Mouse (Mus musculus): ENCODE data around the gene Ryr3. TPM values are rescaled to one million over a fixed set of nuclear protein-coding genes. Genes with fewer than 3 reads are reported as not detected.

Gene Ryr3
- polyA plus RNA-seq, 1 experiment from 2014 or later, result 3.6 TPM

DNA sequence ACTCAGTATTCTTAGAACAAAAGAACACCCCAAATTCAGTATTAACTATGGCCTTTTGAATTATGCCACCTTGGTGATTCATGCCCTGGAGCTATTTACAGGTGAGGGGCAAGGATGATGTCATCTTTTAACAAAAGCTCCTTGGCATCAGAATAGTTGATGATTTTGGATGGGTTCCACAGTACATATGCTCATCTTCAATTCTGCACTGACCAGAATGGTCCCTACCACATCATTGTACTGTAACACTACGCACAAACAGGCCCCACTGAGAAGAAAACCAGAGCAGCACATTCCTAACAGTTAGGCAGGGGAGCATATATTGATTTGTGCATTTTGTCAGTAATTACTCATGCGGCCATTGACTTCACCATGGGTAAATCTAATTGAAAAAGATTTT is 335.1 kb downstream of the Ryr3 start:
- Histone ChIP-seq H3K9me3 (no peaks in the 10 kb centered on the region), H3K27ac (no peak overlapping the region), H3K4me3 (replicated peaks) (no peak overlapping the region), H3K4me2 (no peak overlapping the region), H3K4me1 (no peaks in the 10 kb centered on the region), H3K9ac (no peak overlapping the region), H3K27me3 (replicated peaks) (no peaks in the 10 kb centered on the region), H3K36me3 (no peaks in the 10 kb centered on the region)
- ATAC-seq (ENCODE audit: insufficient read depth, low FRiP score, low read depth), result no peak
- 66% methylated on average over 2 of the region's 2 CpGs for WGBS

GRCm38 (mm10) chr2:112881376-112881775 is 335.5 kb downstream of the Ryr3 start:
- Histone ChIP-seq H3K4me3 (replicated peaks) (no peak overlapping the region), H3K27ac (no peak overlapping the region), H3K4me2 (no peak overlapping the region), H3K27me3 (replicated peaks) (no peaks in the 10 kb centered on the region), H3K4me1 (no peaks in the 10 kb centered on the region), H3K9me3 (no peaks in the 10 kb centered on the region), H3K9ac (no peak overlapping the region), H3K36me3 (no peaks in the 10 kb centered on the region)
- whole genome bisulfite sequencing, result 58% methylated on average over 1 of the region's 1 CpGs
- no peak for ATAC-seq (ENCODE audit: insufficient read depth, low FRiP score, low read depth)

GRCm38 (mm10) chr2:112877404-112877803 is 339.5 kb downstream of the Ryr3 start:
- no peaks in the 10 kb centered on the region for H3K36me3 ChIP-seq
- no peak overlapping the region for H3K4me3 ChIP-seq (replicated peaks)
- H3K4me2 ChIP-seq, result no peak overlapping the region
- H3K27me3 ChIP-seq (replicated peaks), result no peaks in the 10 kb centered on the region
- no peaks in the 10 kb centered on the region for H3K9me3 ChIP-seq
- WGBS, result 75% methylated on average over 3 of the region's 3 CpGs
- no peaks in the 10 kb centered on the region for H3K4me1 ChIP-seq
- ATAC-seq (ENCODE audit: insufficient read depth, low FRiP score, low read depth), result no peak
- no peak overlapping the region for H3K27ac ChIP-seq
- no peak overlapping the region for H3K9ac ChIP-seq

- Histone ChIP-seq H3K27ac (no peak overlapping the region), H3K36me3 (no peaks in the 10 kb centered on the region), H3K4me3 (replicated peaks) (no peak overlapping the region), H3K27me3 (replicated peaks) (no peaks in the 10 kb centered on the region), H3K9me3 (no peaks in the 10 kb centered on the region), H3K4me1 (no peaks in the 10 kb centered on the region), H3K4me2 (no peak overlapping the region), H3K9ac (no peak overlapping the region)
- WGBS, result 87% methylated on average over 2 of the region's 2 CpGs
- no peak for ATAC-seq (ENCODE audit: insufficient read depth, low FRiP score, low read depth)
Measured at GRCm38 (mm10) chr2:112866043-112866551, 350.8 kb downstream of the Ryr3 start.

- ATAC-seq (ENCODE audit: insufficient read depth, low FRiP score, low read depth), result no peak
- Histone ChIP-seq H3K4me3 (replicated peaks) (no peak overlapping the region), H3K9me3 (no peaks in the 10 kb centered on the region), H3K4me2 (no peak overlapping the region), H3K27ac (no peak overlapping the region), H3K36me3 (no peaks in the 10 kb centered on the region), H3K4me1 (no peaks in the 10 kb centered on the region), H3K9ac (no peak overlapping the region), H3K27me3 (replicated peaks) (no peaks in the 10 kb centered on the region)
- WGBS, result 91% methylated on average over 4 of the region's 4 CpGs
Measured at GRCm38 (mm10) chr2:112861792-112862191, 355.1 kb downstream of the Ryr3 start.

- H3K36me3 ChIP-seq, result no peaks in the 10 kb centered on the region
- 63% methylated on average over 4 of the region's 4 CpGs for WGBS
- no peaks in the 10 kb centered on the region for H3K4me1 ChIP-seq
- no peak overlapping the region for H3K4me2 ChIP-seq
- no peak for ATAC-seq (ENCODE audit: insufficient read depth, low FRiP score, low read depth)
- no peak overlapping the region for H3K4me3 ChIP-seq (replicated peaks)
- no peak overlapping the region for H3K27ac ChIP-seq
- H3K9me3 ChIP-seq, result no peaks in the 10 kb centered on the region
- H3K27me3 ChIP-seq (replicated peaks), result no peaks in the 10 kb centered on the region
- no peak overlapping the region for H3K9ac ChIP-seq
Measured at GRCm38 (mm10) chr2:112845583-112846512, 371.0 kb downstream of the Ryr3 start.

DNA sequence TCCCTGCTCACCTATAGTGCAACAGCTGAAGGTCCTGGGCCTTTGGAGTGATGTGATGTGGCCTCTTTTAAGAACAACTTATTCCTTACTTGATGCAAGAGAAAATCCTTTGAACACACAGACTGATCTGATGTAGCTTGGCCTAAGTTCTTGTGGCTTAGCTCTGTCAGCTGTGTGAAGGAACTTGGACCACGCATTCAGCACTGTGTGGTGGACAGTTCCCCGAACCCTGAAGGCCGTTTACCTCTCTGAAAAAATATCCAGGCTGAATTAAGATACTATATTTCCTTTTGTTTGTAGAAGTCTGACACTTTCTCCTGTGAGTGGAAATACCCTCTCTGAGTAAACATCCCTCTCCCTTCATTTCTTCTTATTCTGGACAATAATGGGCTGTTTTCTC is 374.0 kb downstream of the Ryr3 start:
- no peak overlapping the region for H3K27ac ChIP-seq
- ATAC-seq (ENCODE audit: insufficient read depth, low FRiP score, low read depth), result no peak
- no peaks in the 10 kb centered on the region for H3K27me3 ChIP-seq (replicated peaks)
- no peak overlapping the region for H3K4me3 ChIP-seq (replicated peaks)
- H3K4me2 ChIP-seq, result no peak overlapping the region
- no peaks in the 10 kb centered on the region for H3K4me1 ChIP-seq
- no peaks in the 10 kb centered on the region for H3K9me3 ChIP-seq
- no peaks in the 10 kb centered on the region for H3K36me3 ChIP-seq
- 17% methylated on average over 3 of the region's 3 CpGs for WGBS
- H3K9ac ChIP-seq, result no peak overlapping the region

DNA sequence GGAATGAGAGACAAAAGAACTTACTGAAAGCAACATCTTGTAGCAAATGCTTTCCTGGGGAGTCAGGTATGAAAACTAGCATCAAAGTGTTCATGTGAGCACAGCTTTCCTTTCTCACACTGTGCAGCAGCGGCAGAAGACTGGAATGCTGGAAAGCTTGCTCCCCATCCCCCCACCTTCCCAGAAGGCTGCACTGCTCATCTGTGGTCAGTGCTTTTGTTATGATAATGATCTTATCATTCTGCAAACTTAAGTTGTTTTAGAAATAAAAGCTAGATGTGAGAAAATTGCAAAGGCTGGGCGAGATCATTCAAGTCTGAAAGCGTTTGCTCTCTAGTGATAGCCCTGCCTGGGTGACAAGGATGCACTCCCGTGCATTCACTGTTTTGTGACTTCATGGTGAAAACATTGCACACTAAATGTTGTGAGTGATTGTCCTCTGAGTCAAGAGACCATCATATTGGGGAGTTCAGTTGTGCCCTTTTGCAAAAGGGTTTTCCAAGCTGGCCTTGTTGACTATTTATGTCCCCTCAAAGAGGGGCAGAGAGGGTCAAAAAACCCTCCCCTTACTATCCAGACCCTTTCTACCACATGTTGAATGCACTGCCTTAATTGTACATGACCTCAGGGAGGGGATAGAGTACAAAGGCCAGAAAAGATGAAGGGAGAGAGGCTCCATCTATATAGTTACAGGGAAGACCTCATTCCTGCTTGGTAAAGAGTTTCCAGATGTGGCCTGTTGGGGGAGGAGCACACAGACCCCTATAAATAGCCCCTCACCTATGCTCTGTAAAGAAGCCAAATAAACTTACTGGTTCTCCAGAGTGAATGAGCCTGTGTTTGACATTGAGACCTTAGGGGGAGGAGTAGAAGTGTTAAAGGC is 385.2 kb downstream of the Ryr3 start:
- Histone ChIP-seq H3K9me3 (no peaks in the 10 kb centered on the region), H3K4me1 (no peaks in the 10 kb centered on the region), H3K27me3 (replicated peaks) (no peaks in the 10 kb centered on the region), H3K27ac (no peak overlapping the region), H3K36me3 (no peaks in the 10 kb centered on the region), H3K4me3 (replicated peaks) (no peak overlapping the region), H3K9ac (no peak overlapping the region), H3K4me2 (no peak overlapping the region)
- ATAC-seq (ENCODE audit: insufficient read depth, low FRiP score, low read depth), result no peak
- 39% methylated on average over 4 of the region's 4 CpGs for WGBS

GRCm38 (mm10) chr2:112826571-112826970 is 390.3 kb downstream of the Ryr3 start:
- 27% methylated on average over 4 of the region's 4 CpGs for WGBS
- H3K9ac ChIP-seq, result no peak overlapping the region
- no peak overlapping the region for H3K4me2 ChIP-seq
- no peak overlapping the region for H3K4me3 ChIP-seq (replicated peaks)
- ATAC-seq (ENCODE audit: insufficient read depth, low FRiP score, low read depth), result no peak
- no peaks in the 10 kb centered on the region for H3K27me3 ChIP-seq (replicated peaks)
- no peaks in the 10 kb centered on the region for H3K9me3 ChIP-seq
- no peak overlapping the region for H3K27ac ChIP-seq
- H3K4me1 ChIP-seq, result no peaks in the 10 kb centered on the region
- H3K36me3 ChIP-seq, result no peaks in the 10 kb centered on the region

DNA sequence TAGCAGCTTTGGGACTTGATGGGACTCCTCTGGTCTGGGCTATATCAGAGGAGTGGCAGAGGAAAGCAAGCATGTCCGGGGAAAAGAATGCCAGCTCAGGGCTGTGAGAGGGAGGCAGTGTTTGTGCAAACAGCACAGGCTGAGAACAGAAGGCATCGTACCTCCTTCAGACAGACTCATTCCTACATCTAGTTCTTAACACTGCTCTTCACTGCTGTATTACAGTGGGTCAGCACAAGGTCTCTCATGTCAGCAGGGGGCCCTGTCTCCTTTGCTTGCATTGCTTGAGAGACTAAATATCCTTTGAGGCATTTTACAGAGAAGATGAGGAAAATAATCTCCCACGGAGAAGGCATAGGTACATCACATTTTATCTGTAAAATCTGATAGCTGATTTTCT is 394.2 kb downstream of the Ryr3 start:
- H3K4me1 ChIP-seq, result no peaks in the 10 kb centered on the region
- H3K4me3 ChIP-seq (replicated peaks), result no peak overlapping the region
- H3K9me3 ChIP-seq, result no peaks in the 10 kb centered on the region
- ATAC-seq (ENCODE audit: insufficient read depth, low FRiP score, low read depth), result no peak
- H3K27ac ChIP-seq, result no peak overlapping the region
- H3K36me3 ChIP-seq, result no peaks in the 10 kb centered on the region
- no peak overlapping the region for H3K4me2 ChIP-seq
- H3K9ac ChIP-seq, result no peak overlapping the region
- 38% methylated on average over 3 of the region's 3 CpGs for WGBS
- no peaks in the 10 kb centered on the region for H3K27me3 ChIP-seq (replicated peaks)

- Histone ChIP-seq H3K36me3 (no peaks in the 10 kb centered on the region), H3K9me3 (no peaks in the 10 kb centered on the region), H3K9ac (no peak overlapping the region), H3K4me2 (no peak overlapping the region), H3K4me3 (replicated peaks) (no peak overlapping the region), H3K27me3 (replicated peaks) (no peaks in the 10 kb centered on the region), H3K27ac (no peak overlapping the region), H3K4me1 (no peaks in the 10 kb centered on the region)
- ATAC-seq (ENCODE audit: insufficient read depth, low FRiP score, low read depth), result no peak
- 57% methylated on average over 2 of the region's 2 CpGs for WGBS
Measured at GRCm38 (mm10) chr2:112819059-112819458, 397.8 kb downstream of the Ryr3 start.

DNA sequence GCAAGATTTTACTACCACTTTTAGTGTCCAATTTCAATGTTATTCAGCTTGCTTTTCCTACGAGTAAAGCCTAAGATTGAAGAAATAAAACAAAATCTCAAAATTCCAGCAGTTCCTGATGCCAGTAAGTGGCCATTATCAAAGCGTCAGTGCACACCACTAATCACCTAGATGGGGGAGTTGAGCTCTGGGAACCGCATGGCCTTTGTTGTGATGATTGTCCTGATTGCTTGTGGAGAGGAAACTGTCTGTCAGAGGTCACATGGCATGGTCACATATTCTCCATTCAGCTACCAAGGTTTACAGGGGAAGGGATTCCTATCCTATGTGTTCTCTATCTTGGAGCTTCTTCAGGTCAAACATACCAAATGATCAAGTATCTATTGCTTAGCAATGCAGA is 399.9 kb downstream of the Ryr3 start:
- Histone ChIP-seq H3K27me3 (replicated peaks) (no peaks in the 10 kb centered on the region), H3K9me3 (no peaks in the 10 kb centered on the region), H3K4me3 (replicated peaks) (no peak overlapping the region), H3K4me1 (no peaks in the 10 kb centered on the region), H3K4me2 (no peak overlapping the region), H3K9ac (no peak overlapping the region), H3K27ac (no peak overlapping the region), H3K36me3 (no peaks in the 10 kb centered on the region)
- 50% methylated on average over 3 of the region's 3 CpGs for WGBS
- no peak for ATAC-seq (ENCODE audit: insufficient read depth, low FRiP score, low read depth)
